Mouse (Mus musculus) liver, embryonic 14.5 days (tissue): ENCODE results near the gene Pacrg.

Experiments
- CTCF ChIP-seq: IDR thresholded peaks from 2 replicates; pipeline ENCODE4 v1.5.1; 2016; ENCODE audit warnings: antibody characterized with exemption, low read depth, control low read depth
- EP300 ChIP-seq: IDR thresholded peaks from 2 replicates; pipeline ENCODE4 v1.6.1; 2016; ENCODE audit warnings: antibody characterized with exemption, low read depth

GRCm38 (mm10) chr17:10698041-10698440 lies 142.1 kb downstream of the Pacrg start:
- TF ChIP-seq EP300 (no peak), CTCF (no peak)
